Mouse (Mus musculus) heart, embryonic 13.5 days (tissue): ENCODE data around the gene Retn. TPM values are rescaled to one million over a fixed set of nuclear protein-coding genes. Genes with fewer than 3 reads are reported as not detected.
A peak's percentile ranks its signal among the peaks of the same experiment; 100 is the strongest.

ENCODE experiments used
- ATAC-seq: fragments of 200-750 bp; cut with Nextera tagmentation; 2 replicates; pipeline ENCODE4 v1.8.0; 2017; ENCODE audit warnings: moderate TSS enrichment; ENCODE audit not compliant: insufficient number of reproducible peaks, low FRiP score, low TSS enrichment; ENCODE audit errors: extremely low read depth
- H3K27ac ChIP-seq: fragments of 300-500 bp; sonication (generic); replicated peaks from 2 replicates; pipeline ENCODE4 v1.5.1; 2015; ENCODE audit warnings: moderate library complexity, mild to moderate bottlenecking, inconsistent platforms
- H3K27me3 ChIP-seq: fragments of 300-500 bp; sonication (generic); replicated peaks from 2 replicates; pipeline ENCODE4 v1.6.1; 2015; ENCODE audit warnings: mild to moderate bottlenecking, inconsistent platforms
- H3K36me3 ChIP-seq: fragments of 300-500 bp; sonication (generic); 2 replicates; pipeline ENCODE4 v1.6.1; 2015; ENCODE audit warnings: mild to moderate bottlenecking, inconsistent platforms
- H3K4me1 ChIP-seq: fragments of 300-500 bp; sonication (generic); 2 replicates; pipeline ENCODE4 v1.6.1; 2015; ENCODE audit warnings: inconsistent platforms
- H3K4me2 ChIP-seq: fragments of 300-500 bp; sonication (generic); 2 replicates; pipeline ENCODE4 v1.6.1; 2015; ENCODE audit warnings: inconsistent platforms, mild to moderate bottlenecking, moderate library complexity
- H3K4me3 ChIP-seq: fragments of 300-500 bp; sonication (generic); 2 replicates; pipeline ENCODE4 v1.5.1; 2015; ENCODE audit warnings: moderate library complexity, mild to moderate bottlenecking, inconsistent platforms
- H3K9ac ChIP-seq: fragments of 300-500 bp; sonication (generic); 2 replicates; pipeline ENCODE4 v1.6.1; 2015; ENCODE audit warnings: inconsistent platforms, mild to moderate bottlenecking, moderate library complexity
- H3K9me3 ChIP-seq: fragments of 300-500 bp; sonication (generic); 2 replicates; pipeline ENCODE4 v1.6.1; 2016; ENCODE audit warnings: inconsistent platforms
- WGBS: fragments of 180-500 bp; shearing (Covaris S2); methylation state at CpG from one replicate; pipeline ENCODE4 v1.1.7; 2015; ENCODE audit warnings: mixed read lengths; 5-methylcytosine and 5-hydroxymethylcytosine counted together
- polyA plus RNA-seq: library from polyadenylated mRNA; unstranded; fragments of >200 nt; fragmentation: Nextera tagmentation; extraction: Ambion mirVana; gene quantifications from 2 replicates; pipeline ENCODE4 v1.2.1, GENCODE M21; 2015

Retn gene
- polyA plus RNA-seq, 1 experiment from 2014 or later: not detected

GRCm38 (mm10) chr8:3665507-3665906, 9.9 kb downstream of the Retn start, which contains the start of gene Mcemp1:
Gene Mcemp1, plus strand, starts transcription at chr8:3665754.
- no peaks in the 10 kb centered on the region for H3K4me1 ChIP-seq
- no peak within 1 kb of the TSS for H3K27ac ChIP-seq
- 0 out of 2 replicates have a peak, but pooled peaks cover 9% of the 10 kb centered on the region for H3K27me3 ChIP-seq
- no peaks in the 10 kb centered on the region for H3K36me3 ChIP-seq
- ATAC-seq: no peak
- 61% methylated on average over 6 of the region's 6 CpGs for WGBS
- H3K9ac ChIP-seq: no peak within 1 kb of the TSS
- H3K9me3 ChIP-seq: no peaks in the 10 kb centered on the region
- no peak within 1 kb of the TSS for H3K4me3 ChIP-seq
- H3K4me2 ChIP-seq: no peak within 1 kb of the TSS

- Histone ChIP-seq H3K27ac (no peak overlapping the region), H3K27me3 (0 out of 2 replicates have a peak, but pooled peaks cover 9% of the 10 kb centered on the region), H3K4me2 (no peak overlapping the region), H3K9ac (no peak overlapping the region), H3K4me3 (no peak overlapping the region), H3K36me3 (no peaks in the 10 kb centered on the region), H3K4me1 (no peaks in the 10 kb centered on the region), H3K9me3 (no peaks in the 10 kb centered on the region)
- WGBS: 70% methylated on average over 2 of the region's 2 CpGs
- no peak for ATAC-seq
Measured at GRCm38 (mm10) chr8:3670388-3670787, 14.8 kb downstream of the Retn start.

GRCm38 (mm10) chr8:3671980-3672491, 16.5 kb downstream of the Retn start, which contains the start of gene Fcor:
Gene Fcor, minus strand, starts transcription at chr8:3672362.
- Histone ChIP-seq H3K27ac (peak within 1 kb of the TSS; percentile 44), H3K4me2 (peak within 1 kb of the TSS; percentile 81), H3K27me3 (0 out of 2 replicates have a peak, but pooled peaks cover 3% of the 10 kb centered on the region), H3K9ac (peak within 1 kb of the TSS; percentile 84), H3K4me3 (peak within 1 kb of the TSS; percentile 65), H3K9me3 (no peaks in the 10 kb centered on the region), H3K36me3 (no peaks in the 10 kb centered on the region), H3K4me1 (peaks cover 7% of the 10 kb centered on the region)
- peak; percentile 51; the same call in 1 of the 2 replicates for ATAC-seq
- under 1% methylated on average over 23 of the region's 23 CpGs for WGBS

- H3K4me3 ChIP-seq: no peak overlapping the region
- WGBS: 36% methylated on average over 3 of the region's 3 CpGs
- no peak for ATAC-seq
- H3K36me3 ChIP-seq: peaks cover 11% of the 10 kb centered on the region
- no peaks in the 10 kb centered on the region for H3K9me3 ChIP-seq
- H3K4me2 ChIP-seq: no peak overlapping the region
- peaks cover 17% of the 10 kb centered on the region for H3K4me1 ChIP-seq
- H3K9ac ChIP-seq: no peak overlapping the region
- no peak overlapping the region for H3K27ac ChIP-seq
- no peaks in the 10 kb centered on the region for H3K27me3 ChIP-seq
Measured at GRCm38 (mm10) chr8:3674671-3675070, 19.1 kb downstream of the Retn start.

GRCm38 (mm10) chr8:3676131-3676992, 20.8 kb downstream of the Retn start, which contains the start of gene Trappc5:
Gene Trappc5, plus strand, starts transcription at chr8:3676299.
- ATAC-seq: peak; percentile 72
- WGBS: 1% methylated on average over 61 of the region's 61 CpGs
- H3K27me3 ChIP-seq: no peaks in the 10 kb centered on the region
- H3K4me2 ChIP-seq: peak within 1 kb of the TSS; percentile 91
- no peaks in the 10 kb centered on the region for H3K9me3 ChIP-seq
- peaks cover 17% of the 10 kb centered on the region for H3K4me1 ChIP-seq
- peak within 1 kb of the TSS; percentile 97 for H3K4me3 ChIP-seq
- peak within 1 kb of the TSS; percentile 95 for H3K27ac ChIP-seq
- H3K36me3 ChIP-seq: peaks cover 28% of the 10 kb centered on the region
- peak within 1 kb of the TSS; percentile 99 for H3K9ac ChIP-seq

GRCm38 (mm10) chr8:3676993-3677579, 21.5 kb downstream of the Retn start:
- ATAC-seq: no peak
- peak overlapping the region; percentile 91 for H3K4me2 ChIP-seq
- peaks cover 17% of the 10 kb centered on the region for H3K4me1 ChIP-seq
- H3K9ac ChIP-seq: peak overlapping the region; percentile 99
- no peaks in the 10 kb centered on the region for H3K27me3 ChIP-seq
- peaks cover 34% of the 10 kb centered on the region for H3K36me3 ChIP-seq
- H3K9me3 ChIP-seq: no peaks in the 10 kb centered on the region
- H3K4me3 ChIP-seq: peak overlapping the region; percentile 97
- peak overlapping the region; percentile 95 for H3K27ac ChIP-seq
- WGBS: 6% methylated on average over 15 of the region's 15 CpGs

GRCm38 (mm10) chr8:3678831-3679230, 23.3 kb downstream of the Retn start:
- Histone ChIP-seq H3K36me3 (peaks cover 43% of the 10 kb centered on the region), H3K4me1 (peaks cover 17% of the 10 kb centered on the region), H3K9ac (no peak overlapping the region), H3K27ac (no peak overlapping the region), H3K4me2 (no peak overlapping the region), H3K27me3 (no peaks in the 10 kb centered on the region), H3K4me3 (no peak overlapping the region), H3K9me3 (no peaks in the 10 kb centered on the region)
- ATAC-seq: no peak
- 95% methylated on average over 23 of the region's 23 CpGs for WGBS

- Histone ChIP-seq H3K36me3 (peaks cover 43% of the 10 kb centered on the region), H3K27ac (no peak overlapping the region), H3K27me3 (no peaks in the 10 kb centered on the region), H3K9ac (no peak overlapping the region), H3K9me3 (no peaks in the 10 kb centered on the region), H3K4me1 (peaks cover 17% of the 10 kb centered on the region), H3K4me2 (no peak overlapping the region), H3K4me3 (no peak overlapping the region)
- WGBS: 93% methylated on average over 23 of the region's 23 CpGs
- no peak for ATAC-seq
Measured at GRCm38 (mm10) chr8:3679236-3679635, 23.7 kb downstream of the Retn start.

- Histone ChIP-seq H3K4me2 (no peak overlapping the region), H3K27ac (no peak overlapping the region), H3K27me3 (no peaks in the 10 kb centered on the region), H3K9me3 (no peaks in the 10 kb centered on the region), H3K36me3 (peaks cover 43% of the 10 kb centered on the region), H3K9ac (no peak overlapping the region), H3K4me1 (peaks cover 17% of the 10 kb centered on the region), H3K4me3 (no peak overlapping the region)
- 79% methylated on average over 5 of the region's 5 CpGs for WGBS
- no peak for ATAC-seq
Measured at GRCm38 (mm10) chr8:3679656-3680055, 24.1 kb downstream of the Retn start.

- Histone ChIP-seq H3K4me2 (no peak overlapping the region), H3K27ac (no peak overlapping the region), H3K9me3 (no peaks in the 10 kb centered on the region), H3K4me3 (no peak overlapping the region), H3K36me3 (peaks cover 43% of the 10 kb centered on the region), H3K9ac (no peak overlapping the region), H3K4me1 (peaks cover 7% of the 10 kb centered on the region), H3K27me3 (no peaks in the 10 kb centered on the region)
- no peak for ATAC-seq
- WGBS: 83% methylated on average over 5 of the region's 5 CpGs
Measured at GRCm38 (mm10) chr8:3682435-3682834, 26.9 kb downstream of the Retn start.

GRCm38 (mm10) chr8:3683408-3684176, 28.0 kb downstream of the Retn start:
- no peaks in the 10 kb centered on the region for H3K9me3 ChIP-seq
- H3K4me3 ChIP-seq: no peak overlapping the region
- no peaks in the 10 kb centered on the region for H3K4me1 ChIP-seq
- 63% methylated on average over 6 of the region's 6 CpGs for WGBS
- ATAC-seq: no peak
- H3K27ac ChIP-seq: no peak overlapping the region
- no peak overlapping the region for H3K9ac ChIP-seq
- no peak overlapping the region for H3K4me2 ChIP-seq
- peaks cover 43% of the 10 kb centered on the region for H3K36me3 ChIP-seq
- H3K27me3 ChIP-seq: no peaks in the 10 kb centered on the region
